Mouse (Mus musculus): ENCODE measurements around the gene Lenep. TPM values are rescaled to one million over a fixed set of nuclear protein-coding genes. Genes with fewer than 3 reads are reported as not detected.
A peak's percentile ranks its signal among the peaks of the same experiment; 100 is the strongest.

Gene Lenep
- total RNA-seq, 2 experiments from 2014 or later, result 0.44 to 1.6 TPM

GRCm38 (mm10) chr3:89379388-89380131 lies 23.0 kb downstream of the Lenep start:
- no peak for ATAC-seq (ENCODE audit: poor library complexity, severe bottlenecking)

GRCm38 (mm10) chr3:89378394-89379067 lies 24.1 kb downstream of the Lenep start:
- peak; percentile 70 for ATAC-seq (ENCODE audit: poor library complexity, severe bottlenecking)

GRCm38 (mm10) chr3:89377831-89378230 lies 24.8 kb downstream of the Lenep start:
- ATAC-seq (ENCODE audit: poor library complexity, severe bottlenecking), result no peak

GRCm38 (mm10) chr3:89373581-89374231 lies 28.9 kb downstream of the Lenep start:
- no peak for ATAC-seq (ENCODE audit: poor library complexity, severe bottlenecking)

- no peak for ATAC-seq (ENCODE audit: poor library complexity, severe bottlenecking)
These were observed 35.3 kb downstream of the Lenep start for GRCm38 (mm10) chr3:89367338-89367737.

GRCm38 (mm10) chr3:89365486-89366414 lies 36.8 kb downstream of the Lenep start:
- no peak for ATAC-seq (ENCODE audit: poor library complexity, severe bottlenecking)

- ATAC-seq (ENCODE audit: poor library complexity, severe bottlenecking), result no peak
These were observed 37.5 kb downstream of the Lenep start, which contains the start of gene Dcst1 for GRCm38 (mm10) chr3:89365153-89365485. Dcst1 (minus strand) TSS chr3:89365253.

GRCm38 (mm10) chr3:89364631-89365030 lies 38.0 kb downstream of the Lenep start:
- ATAC-seq (ENCODE audit: poor library complexity, severe bottlenecking), result no peak

- ATAC-seq (ENCODE audit: poor library complexity, severe bottlenecking), result no peak
These were observed 40.9 kb downstream of the Lenep start, which contains the start of gene Dcst2 for GRCm38 (mm10) chr3:89361675-89362074. Dcst2 (plus strand) TSS chr3:89361975.

GRCm38 (mm10) chr3:89360237-89360636 lies 42.4 kb downstream of the Lenep start:
- ATAC-seq (ENCODE audit: poor library complexity, severe bottlenecking), result peak; percentile 69

GRCm38 (mm10) chr3:89359630-89360029 lies 43.0 kb downstream of the Lenep start:
- no peak for ATAC-seq (ENCODE audit: poor library complexity, severe bottlenecking)

- ATAC-seq (ENCODE audit: poor library complexity, severe bottlenecking), result no peak
These were observed 46.6 kb downstream of the Lenep start for GRCm38 (mm10) chr3:89356029-89356428.

GRCm38 (mm10) chr3:89355512-89355902 lies 47.1 kb downstream of the Lenep start:
- ATAC-seq (ENCODE audit: poor library complexity, severe bottlenecking), result no peak

GRCm38 (mm10) chr3:89354816-89355511 lies 47.6 kb downstream of the Lenep start:
- peak; percentile 58 for ATAC-seq (ENCODE audit: poor library complexity, severe bottlenecking)

- ATAC-seq (ENCODE audit: poor library complexity, severe bottlenecking), result no peak
These were observed 51.3 kb downstream of the Lenep start for GRCm38 (mm10) chr3:89351271-89351670.

Other genes with a start within 250 kb of the Lenep start
- not detected in 2 replicates for gene Hcn3, start 242.6 kb downstream of the Lenep start, total RNA-seq (2015)
- gene Hcn3, start 242.6 kb downstream of the Lenep start, total RNA-seq (2017), result not detected in 2 replicates
- 38.1 and 38.4 TPM in 2 replicates for gene Clk2, start 238.0 kb downstream of the Lenep start, total RNA-seq (2015)
- 47.1 and 48.5 TPM in 2 replicates for gene Clk2, start 238.0 kb downstream of the Lenep start, total RNA-seq (2017)
- gene Scamp3, start 225.3 kb downstream of the Lenep start, total RNA-seq (2015), result 43.0 and 52.9 TPM in 2 replicates
- gene Scamp3, start 225.3 kb downstream of the Lenep start, total RNA-seq (2017), result 17.9 and 18.1 TPM in 2 replicates
- 11.2 and 13.5 TPM in 2 replicates for gene Fam189b, start 219.7 kb downstream of the Lenep start, total RNA-seq (2015)
- gene Fam189b, start 219.7 kb downstream of the Lenep start, total RNA-seq (2017), result 3.3 and 5.6 TPM in 2 replicates
- gene Gba, start 199.9 kb downstream of the Lenep start, total RNA-seq (2015), result 77.6 and 78.1 TPM in 2 replicates
- gene Gba, start 199.9 kb downstream of the Lenep start, total RNA-seq (2017), result 71.1 and 79.5 TPM in 2 replicates
- gene Thbs3, start 187.6 kb downstream of the Lenep start, total RNA-seq (2015), result 0.07 TPM in 1 of 2 replicates, not detected in the other
- gene Thbs3, start 187.6 kb downstream of the Lenep start, total RNA-seq (2017), result 0.12 and 0.70 TPM in 2 replicates
- gene Mtx1, start 175.7 kb downstream of the Lenep start, total RNA-seq (2015), result 49.5 and 57.8 TPM in 2 replicates
- 41.8 and 45.3 TPM in 2 replicates for gene Mtx1, start 175.7 kb downstream of the Lenep start, total RNA-seq (2017)
- gene Muc1, start 173.7 kb downstream of the Lenep start, total RNA-seq (2015), result 0.25 and 0.58 TPM in 2 replicates
- 0.18 TPM in 1 of 2 replicates, not detected in the other for gene Muc1, start 173.7 kb downstream of the Lenep start, total RNA-seq (2017)
- gene Krtcap2, start 156.8 kb downstream of the Lenep start, total RNA-seq (2015), result 142 and 167 TPM in 2 replicates
- gene Krtcap2, start 156.8 kb downstream of the Lenep start, total RNA-seq (2017), result 159 and 189 TPM in 2 replicates
- 0.39 and 0.80 TPM in 2 replicates for gene Trim46, start 156.5 kb downstream of the Lenep start, total RNA-seq (2015)
- 0.55 TPM in 1 of 2 replicates, not detected in the other for gene Trim46, start 156.5 kb downstream of the Lenep start, total RNA-seq (2017)
- gene Dpm3, start 143.4 kb downstream of the Lenep start, total RNA-seq (2015), result 84.6 and 95.5 TPM in 2 replicates
- gene Dpm3, start 143.4 kb downstream of the Lenep start, total RNA-seq (2017), result 72.1 and 82.3 TPM in 2 replicates
- 42.9 and 68.4 TPM in 2 replicates for gene Slc50a1, start 132.2 kb downstream of the Lenep start, total RNA-seq (2015)
- gene Slc50a1, start 132.2 kb downstream of the Lenep start, total RNA-seq (2017), result 31.5 and 52.2 TPM in 2 replicates
- gene Efna1, start 121.7 kb downstream of the Lenep start, total RNA-seq (2015), result not detected in 2 replicates
- gene Efna1, start 121.7 kb downstream of the Lenep start, total RNA-seq (2017), result not detected in 2 replicates
- gene Efna3, start 79.8 kb downstream of the Lenep start, total RNA-seq (2015), result not detected in 2 replicates
- gene Efna3, start 79.8 kb downstream of the Lenep start, total RNA-seq (2017), result not detected in 2 replicates
- 0.16 and 0.33 TPM in 2 replicates for gene Efna4, start 64.8 kb downstream of the Lenep start, total RNA-seq (2015)
- not detected in 2 replicates for gene Efna4, start 64.8 kb downstream of the Lenep start, total RNA-seq (2017)
- 107 and 135 TPM in 2 replicates for gene Adam15, start 52.8 kb downstream of the Lenep start, total RNA-seq (2015)
- 100 and 124 TPM in 2 replicates for gene Adam15, start 52.8 kb downstream of the Lenep start, total RNA-seq (2017)
- gene Dcst2, start 40.8 kb downstream of the Lenep start, total RNA-seq (2015), result not detected in 2 replicates
- not detected in 2 replicates for gene Dcst2, start 40.8 kb downstream of the Lenep start, total RNA-seq (2017)
- gene Dcst1, start 37.5 kb downstream of the Lenep start, total RNA-seq (2015), result 0.14 TPM in 1 of 2 replicates, not detected in the other
- gene Dcst1, start 37.5 kb downstream of the Lenep start, total RNA-seq (2017), result not detected in 2 replicates
- gene Zbtb7b, start 8.0 kb downstream of the Lenep start, total RNA-seq (2015), result 38.9 and 41.1 TPM in 2 replicates
- 63.8 and 71.3 TPM in 2 replicates for gene Zbtb7b, start 8.0 kb downstream of the Lenep start, total RNA-seq (2017)
- 9.7 and 11.6 TPM in 2 replicates for gene Flad1, start 9.1 kb upstream of the Lenep start, total RNA-seq (2015)
- gene Flad1, start 9.1 kb upstream of the Lenep start, total RNA-seq (2017), result 10.8 and 11.8 TPM in 2 replicates
- 157 and 174 TPM in 2 replicates for gene Cks1b, start 15.6 kb upstream of the Lenep start, total RNA-seq (2015)
- 126 and 134 TPM in 2 replicates for gene Cks1b, start 15.6 kb upstream of the Lenep start, total RNA-seq (2017)
- 42.9 and 51.6 TPM in 2 replicates for gene Shc1, start 15.7 kb upstream of the Lenep start, total RNA-seq (2015)
- gene Shc1, start 15.7 kb upstream of the Lenep start, total RNA-seq (2017), result 52.4 and 55.1 TPM in 2 replicates
- 23.2 and 28.2 TPM in 2 replicates for gene Pygo2, start 27.4 kb upstream of the Lenep start, total RNA-seq (2015)
- 11.2 and 18.2 TPM in 2 replicates for gene Pygo2, start 27.4 kb upstream of the Lenep start, total RNA-seq (2017)
- gene Pbxip1, start 33.9 kb upstream of the Lenep start, total RNA-seq (2015), result 15.5 and 19.9 TPM in 2 replicates
- 33.1 and 39.6 TPM in 2 replicates for gene Pbxip1, start 33.9 kb upstream of the Lenep start, total RNA-seq (2017)
- gene Pmvk, start 51.7 kb upstream of the Lenep start, total RNA-seq (2015), result 13.7 and 14.2 TPM in 2 replicates
- 16.2 and 22.4 TPM in 2 replicates for gene Pmvk, start 51.7 kb upstream of the Lenep start, total RNA-seq (2017)
- gene Kcnn3, start 117.4 kb upstream of the Lenep start, total RNA-seq (2015), result not detected in 2 replicates
- gene Kcnn3, start 117.4 kb upstream of the Lenep start, total RNA-seq (2017), result not detected in 2 replicates

All from megakaryocyte, adult 5-6 weeks (primary cell).